25 mouse cellular contexts compared by ENCODE assay signal in the genomic region with DNA sequence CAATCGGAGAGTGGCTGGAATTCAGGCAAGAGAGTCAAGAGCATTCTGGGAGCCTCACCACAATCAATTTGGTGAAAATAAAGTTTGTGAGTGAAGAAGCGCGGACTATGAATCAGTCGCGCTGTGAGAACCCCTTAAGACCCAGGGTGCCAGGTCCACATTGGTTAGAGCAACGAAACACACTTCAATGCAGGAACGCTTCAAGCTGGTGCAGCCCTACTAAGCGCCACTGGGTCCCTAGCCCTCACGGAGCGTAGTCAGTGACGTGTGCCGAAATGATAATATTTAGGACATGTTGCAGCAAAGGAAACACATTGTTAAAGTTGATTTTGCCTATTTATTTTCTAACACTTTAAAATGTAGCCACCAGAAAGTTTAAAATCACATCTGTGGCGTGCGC.
"Had no signal": no experiment of that assay in that cellular context is flagged by ENCODE, and none has a peak within 500 bp of the region (broad histone marks: within the 10 kb centered on the region; RNA-seq: fewer than 3 reads in every experiment).

No protein-coding gene starts in this region.

- H3K9me3 ChIP-seq: embryonic facial prominence, embryonic 10.5 days; embryonic facial prominence, embryonic 12.5 days; embryonic facial prominence, embryonic 13.5 days; embryonic facial prominence, embryonic 15.5 days; forebrain, embryonic 10.5 days; forebrain, embryonic 12.5 days; forebrain, embryonic 13.5 days; forebrain, embryonic 15.5 days had no signal

- H3K4me2 ChIP-seq: embryonic facial prominence, embryonic 12.5 days; embryonic facial prominence, embryonic 13.5 days; embryonic facial prominence, embryonic 15.5 days; forebrain, embryonic 12.5 days; forebrain, embryonic 13.5 days; forebrain, embryonic 15.5 days had no signal

- H3K4me3 ChIP-seq: embryonic facial prominence, embryonic 10.5 days; embryonic facial prominence, embryonic 12.5 days; embryonic facial prominence, embryonic 13.5 days; embryonic facial prominence, embryonic 15.5 days; erythroblast, embryonic 14.5 days; forebrain, embryonic 10.5 days; forebrain, embryonic 12.5 days; forebrain, embryonic 13.5 days; forebrain, embryonic 15.5 days; gastrocnemius, adult 2 months; heart, adult 2 months had no signal

- H3K27me3 ChIP-seq: embryonic facial prominence, embryonic 12.5 days; embryonic facial prominence, embryonic 13.5 days; embryonic facial prominence, embryonic 15.5 days; forebrain, embryonic 15.5 days had no signal

- H3K27ac ChIP-seq: embryonic facial prominence, embryonic 10.5 days; embryonic facial prominence, embryonic 12.5 days; embryonic facial prominence, embryonic 13.5 days; embryonic facial prominence, embryonic 15.5 days; forebrain, embryonic 10.5 days; forebrain, embryonic 12.5 days; forebrain, embryonic 13.5 days; gastrocnemius, adult 2 months; heart, adult 2 months had no signal

- H3K9ac ChIP-seq: embryonic facial prominence, embryonic 12.5 days; embryonic facial prominence, embryonic 13.5 days; embryonic facial prominence, embryonic 15.5 days; forebrain, embryonic 12.5 days; forebrain, embryonic 13.5 days; forebrain, embryonic 15.5 days; forebrain, postnatal 0 days had no signal

- H3K4me1 ChIP-seq: embryonic facial prominence, embryonic 12.5 days; embryonic facial prominence, embryonic 13.5 days; embryonic facial prominence, embryonic 15.5 days had no signal

- DNase-seq: cerebellum, adult 8-10 months; cerebellum, adult 9-10 months; cerebellum, adult 9-11 months; cerebellum, postnatal 14 days; cerebellum, postnatal 25 days; cerebellum, postnatal 36 days; embryo, embryonic 11 days; forebrain, postnatal 0 days; gastrocnemius, adult 2 months; gastrocnemius, postnatal 10 days; gastrocnemius, postnatal 14 days; gastrocnemius, postnatal 25 days; gastrocnemius, postnatal 36 days; heart, adult 11 months; heart, adult 18-20 months; heart, adult 2 months had no signal

- H3K36me3 ChIP-seq: embryonic facial prominence, embryonic 10.5 days; embryonic facial prominence, embryonic 12.5 days; embryonic facial prominence, embryonic 13.5 days; embryonic facial prominence, embryonic 15.5 days; forebrain, embryonic 10.5 days; forebrain, embryonic 12.5 days; forebrain, embryonic 15.5 days had no signal
